Mouse (Mus musculus) liver, embryonic 14.5 days (tissue): Measurements from ENCODE around the gene Krtap2-4.

Experiments
- CTCF ChIP-seq: IDR thresholded peaks from 2 replicates; pipeline ENCODE4 v1.5.1; 2016; ENCODE audit warnings: antibody characterized with exemption, low read depth, control low read depth
- EP300 ChIP-seq: IDR thresholded peaks from 2 replicates; pipeline ENCODE4 v1.6.1; 2016; ENCODE audit warnings: antibody characterized with exemption, low read depth

DNA sequence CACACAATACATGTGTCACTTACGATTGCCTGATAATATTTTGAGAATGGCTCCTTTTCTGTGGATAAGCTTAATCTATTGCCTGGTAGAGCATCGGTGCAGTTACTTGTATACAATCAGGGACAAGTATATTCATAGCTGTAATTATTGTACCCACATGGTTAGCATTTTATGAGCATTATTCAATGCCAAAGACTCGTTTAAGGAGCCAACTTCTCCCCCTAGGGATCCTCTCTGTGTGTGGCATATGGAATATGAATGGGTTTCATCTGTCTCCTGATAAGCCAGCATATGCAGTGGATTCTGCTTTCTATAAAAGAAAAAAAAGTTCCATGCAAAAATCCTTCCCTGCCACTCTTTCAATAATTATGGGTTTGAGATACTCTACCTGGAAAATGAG is 29.7 kb upstream of the Krtap2-4 start:
- TF ChIP-seq CTCF (no peak), EP300 (no peak)
